Mouse (Mus musculus) small intestine, adult 2 months (tissue): ENCODE data around the gene Zic2. TPM values are rescaled to one million over a fixed set of nuclear protein-coding genes. Genes with fewer than 3 reads are reported as not detected.

Experiments
- H3K27ac ChIP-seq: fragments of 200-500 bp; 2 replicates; pipeline ENCODE4 v1.5.1; 2012; ENCODE audit warnings: low read depth, low read length, control low read depth, inconsistent platforms; ENCODE audit not compliant: insufficient read depth
- H3K27me3 ChIP-seq: fragments of 200-500 bp; 2 replicates; pipeline ENCODE4 v1.6.1; 2012; ENCODE audit warnings: mild to moderate bottlenecking, moderate library complexity, low read length, inconsistent platforms; ENCODE audit not compliant: control insufficient read depth, insufficient read depth
- H3K36me3 ChIP-seq: fragments of 200-500 bp; 2 replicates; pipeline ENCODE4 v1.6.1; 2012; ENCODE audit warnings: mild to moderate bottlenecking, low read length, control low read depth, inconsistent platforms; ENCODE audit not compliant: control insufficient read depth, insufficient read depth
- H3K4me1 ChIP-seq: fragments of 200-500 bp; 2 replicates; pipeline ENCODE4 v1.6.1; 2012; ENCODE audit warnings: low read length, inconsistent platforms, mixed read lengths; ENCODE audit not compliant: control insufficient read depth, insufficient read depth, insufficient read length
- H3K4me3 ChIP-seq: fragments of 200-500 bp; 2 replicates; pipeline ENCODE4 v1.5.1; 2012; ENCODE audit warnings: low read depth, mild to moderate bottlenecking, control low read depth, inconsistent platforms, low read length, moderate library complexity
- CTCF ChIP-seq: fragments of 200-500 bp; IDR thresholded peaks from 2 replicates; pipeline ENCODE4 v1.5.1; 2012; ENCODE audit warnings: low read depth, mild to moderate bottlenecking, control low read depth, inconsistent platforms, low read length, moderate library complexity, mixed read lengths; ENCODE audit not compliant: insufficient replicate concordance, insufficient read length; ENCODE audit errors: extremely low read depth
- POLR2A ChIP-seq: fragments of 200-500 bp; IDR thresholded peaks from 2 replicates; pipeline ENCODE4 v1.6.1; 2012; ENCODE audit warnings: low read depth, mild to moderate bottlenecking, control low read depth, inconsistent platforms, low read length, moderate library complexity
- WGBS: fragments of 180-500 bp; shearing (Covaris S2); methylation state at CpG from one replicate; pipeline ENCODE4 v1.1.7; 2018; 5-methylcytosine and 5-hydroxymethylcytosine counted together
- polyA plus RNA-seq: library from polyadenylated mRNA; depleted of rRNA; stranded (reverse); fragments of >200 nt; gene quantifications from 2 replicates; pipeline ENCODE4 v1.2.3, GENCODE M21; 2012

The Zic2 gene
- polyA plus RNA-seq, 1 experiment: not detected

DNA sequence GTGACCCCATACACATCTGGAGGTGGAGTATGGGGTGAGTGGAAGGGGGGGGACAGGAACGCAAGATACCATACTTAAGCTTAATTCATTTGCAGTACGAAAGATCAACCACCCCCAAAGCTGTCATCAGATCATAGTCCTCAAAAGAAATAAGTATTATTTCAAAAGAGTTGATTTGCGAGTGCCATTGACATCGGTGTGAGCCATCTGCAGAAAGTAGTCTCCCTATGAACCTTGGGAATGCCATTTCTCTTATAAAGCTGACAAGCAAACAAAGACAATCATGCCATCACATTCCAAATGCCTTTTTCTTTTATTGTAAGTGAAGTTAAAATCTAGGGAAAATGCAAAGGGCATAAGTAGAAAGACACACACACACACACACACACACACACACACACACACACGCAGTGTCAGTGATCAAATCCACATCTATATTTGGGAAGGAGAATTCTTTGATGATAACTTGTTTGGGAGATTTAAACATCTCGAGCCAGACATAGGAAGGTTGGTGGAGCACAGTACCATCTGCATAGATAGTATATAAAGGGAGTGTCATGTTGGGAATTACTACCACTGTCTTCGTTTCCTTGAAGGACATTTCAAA, 8.4 kb upstream of the Zic2 start:
- WGBS: 53% methylated on average over 7 of the region's 7 CpGs
- Histone ChIP-seq H3K4me1 (peaks cover 12% of the 10 kb centered on the region), H3K27ac (no peak overlapping the region), H3K36me3 (no peaks in the 10 kb centered on the region), H3K27me3 (peaks cover 82% of the 10 kb centered on the region), H3K4me3 (no peak overlapping the region)
- TF ChIP-seq POLR2A: no peak
- TF ChIP-seq CTCF: no peak

DNA sequence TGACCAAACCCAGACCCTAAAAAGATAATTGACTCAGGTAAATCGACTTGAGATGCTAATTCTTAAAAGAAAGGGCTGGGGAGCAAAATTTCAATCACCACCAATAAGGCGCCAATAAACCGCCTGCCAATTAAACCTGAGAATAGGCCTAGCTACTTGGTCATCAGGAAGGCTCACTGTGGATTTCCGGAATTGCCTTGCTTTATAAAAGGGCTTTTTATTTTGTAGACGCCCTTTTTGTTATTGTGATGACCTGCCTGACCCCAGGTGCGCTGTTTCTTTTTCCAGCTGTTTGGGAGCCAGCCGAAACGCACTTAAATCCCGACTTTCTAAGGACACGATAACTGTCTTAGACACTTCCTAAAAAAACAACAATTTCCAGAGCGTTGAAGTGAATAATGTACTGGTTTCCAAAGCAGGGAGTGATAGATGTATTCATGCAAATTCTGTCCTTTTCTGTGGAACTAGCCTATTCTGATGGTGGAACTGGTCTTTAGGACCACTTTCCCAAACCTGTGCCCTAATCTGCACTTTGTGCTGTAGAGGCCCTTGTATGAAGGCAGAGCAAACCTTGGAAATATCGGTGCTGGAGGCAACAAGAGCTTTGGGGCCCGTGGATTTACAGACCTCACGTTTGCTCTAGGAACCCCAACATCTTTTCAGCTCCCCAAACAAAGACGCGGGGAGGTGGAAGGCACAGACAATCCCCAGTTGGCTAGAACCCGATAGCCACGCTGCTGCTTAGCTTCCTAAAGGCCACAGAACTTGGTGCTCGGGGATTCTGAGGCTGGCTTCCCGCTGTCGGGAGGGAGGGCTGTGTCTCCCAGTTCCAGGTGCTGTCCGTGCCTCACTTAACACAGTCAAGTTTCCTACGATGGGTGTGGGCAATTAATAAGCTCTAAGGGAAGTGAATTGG, 7.1 kb upstream of the Zic2 start:
- peaks cover 81% of the 10 kb centered on the region for H3K27me3 ChIP-seq
- no peaks in the 10 kb centered on the region for H3K36me3 ChIP-seq
- WGBS: 10% methylated on average over 23 of the region's 23 CpGs
- H3K4me1 ChIP-seq: peaks cover 12% of the 10 kb centered on the region
- no peak for TF ChIP-seq POLR2A
- TF ChIP-seq CTCF: no peak
- H3K4me3 ChIP-seq: no peak overlapping the region
- no peak overlapping the region for H3K27ac ChIP-seq

DNA sequence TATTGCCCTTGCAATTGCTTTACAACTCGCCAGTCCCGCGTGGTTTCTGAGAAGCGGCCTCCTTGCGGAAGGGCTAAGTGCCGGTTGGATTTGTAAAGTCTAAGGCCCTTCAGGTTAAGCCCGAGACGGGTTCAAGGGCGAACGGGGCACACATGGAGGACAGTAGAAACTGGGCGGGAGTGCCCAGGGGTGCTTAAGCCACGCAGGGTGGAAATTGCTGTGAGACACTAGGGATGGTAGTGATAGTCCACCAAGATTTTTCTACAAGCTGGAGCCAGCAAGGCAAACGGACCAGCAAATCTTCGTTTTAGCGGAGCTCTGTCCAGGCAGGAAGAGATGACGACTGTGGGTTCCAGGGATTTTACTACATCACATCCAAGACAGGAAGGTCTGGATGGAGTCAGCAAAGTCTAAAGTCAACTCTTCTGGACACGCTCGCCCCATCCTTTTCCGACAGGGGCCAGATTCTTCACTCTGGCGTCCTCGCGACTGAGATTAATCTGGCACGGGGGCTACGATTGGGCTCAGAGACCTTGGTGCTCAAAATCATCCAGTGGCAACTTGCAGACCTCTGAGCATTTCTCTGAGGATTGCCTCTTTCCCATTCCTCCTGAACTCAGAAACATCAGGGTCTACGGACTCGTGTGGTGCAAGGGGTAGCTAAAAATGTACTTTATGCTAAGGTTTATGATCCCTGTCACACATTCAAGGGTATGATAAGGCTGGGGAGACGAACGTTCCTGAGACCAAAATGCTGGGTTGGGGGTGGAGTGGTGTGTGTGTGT, 6.1 kb upstream of the Zic2 start:
- Histone ChIP-seq H3K4me3 (no peak overlapping the region), H3K27ac (no peak overlapping the region), H3K4me1 (peaks cover 10% of the 10 kb centered on the region), H3K27me3 (peaks cover 81% of the 10 kb centered on the region), H3K36me3 (no peaks in the 10 kb centered on the region)
- WGBS: 6% methylated on average over 28 of the region's 28 CpGs
- no peak for TF ChIP-seq CTCF
- no peak for TF ChIP-seq POLR2A

DNA sequence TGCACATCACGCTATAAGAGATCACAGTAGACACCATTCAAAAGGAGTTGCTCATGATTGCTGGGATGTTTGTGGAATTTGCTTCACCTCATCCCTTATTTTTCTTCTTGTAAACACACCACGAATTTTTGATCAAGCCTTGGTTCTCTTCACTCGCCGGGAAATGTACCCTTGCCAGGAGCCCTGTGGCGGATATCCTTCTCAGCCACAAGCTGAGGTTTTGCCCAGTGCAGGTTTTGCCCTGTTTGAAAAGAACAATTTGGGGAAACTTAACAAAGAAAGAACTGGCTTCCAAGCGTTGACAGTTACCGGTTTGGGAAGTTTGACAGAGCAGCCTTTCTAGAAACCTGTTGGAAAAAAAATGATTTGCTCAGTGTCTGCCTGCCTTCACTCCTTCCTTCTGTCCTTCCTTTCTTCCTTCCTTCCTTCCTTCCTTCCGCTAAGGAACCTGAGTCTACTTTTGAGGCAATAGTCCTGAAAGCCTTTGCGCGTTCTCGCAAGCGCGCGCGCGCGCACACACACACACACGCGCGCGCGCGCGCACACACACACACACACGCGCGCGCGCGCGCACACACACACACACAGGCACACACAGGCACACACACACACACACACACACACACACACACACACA, 3.7 kb upstream of the Zic2 start:
- no peak for TF ChIP-seq CTCF
- no peak for TF ChIP-seq POLR2A
- Histone ChIP-seq H3K4me1 (peaks cover 9% of the 10 kb centered on the region), H3K36me3 (no peaks in the 10 kb centered on the region), H3K4me3 (no peak overlapping the region), H3K27me3 (peaks cover 84% of the 10 kb centered on the region), H3K27ac (no peak overlapping the region)
- WGBS: 11% methylated on average over 31 of the region's 31 CpGs

DNA sequence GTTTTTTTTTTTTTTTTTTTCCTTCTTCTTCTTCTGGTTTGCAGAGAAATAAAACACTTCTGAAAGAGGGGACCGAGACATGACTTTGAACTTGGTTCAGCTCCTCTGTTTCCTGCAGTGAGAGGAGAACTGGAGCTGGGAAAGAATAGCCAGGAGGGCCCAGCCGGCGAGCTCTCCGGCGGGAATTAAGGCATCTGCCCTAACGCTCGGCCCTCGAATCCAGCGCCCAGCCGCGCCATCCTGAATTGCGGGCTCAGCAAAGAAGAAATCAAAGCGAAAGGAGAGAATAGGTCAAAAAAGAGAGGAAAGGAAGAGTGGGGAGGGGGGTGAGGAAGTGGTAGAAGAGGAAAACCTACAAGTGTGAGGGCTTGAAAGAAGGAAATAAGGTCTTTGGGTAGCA, 3.1 kb upstream of the Zic2 start:
- Histone ChIP-seq H3K36me3 (no peaks in the 10 kb centered on the region), H3K4me3 (no peak overlapping the region), H3K4me1 (peaks cover 9% of the 10 kb centered on the region), H3K27ac (no peak overlapping the region), H3K27me3 (peaks cover 84% of the 10 kb centered on the region)
- WGBS: 2% methylated on average over 13 of the region's 13 CpGs
- TF ChIP-seq POLR2A: no peak
- no peak for TF ChIP-seq CTCF

DNA sequence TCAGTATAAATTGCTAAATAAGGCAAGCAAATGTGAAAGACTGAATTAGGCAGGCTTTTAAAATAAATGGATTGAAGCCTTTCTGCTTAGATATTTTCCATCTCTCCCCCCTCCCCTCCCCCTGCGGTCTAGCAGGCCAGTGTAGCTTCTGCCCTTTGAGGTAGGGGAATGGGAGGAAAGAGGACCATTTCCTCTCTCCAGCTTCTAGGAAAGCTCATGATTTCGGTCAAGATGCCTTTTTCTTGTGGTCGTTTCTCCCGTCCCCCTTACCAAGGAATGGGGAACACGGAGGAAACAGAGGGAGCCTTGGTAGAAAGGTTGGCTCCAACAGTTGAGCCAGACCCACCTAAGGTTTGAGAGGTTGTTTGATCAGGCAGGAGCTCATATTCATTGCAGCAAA, 2.6 kb upstream of the Zic2 start:
- Histone ChIP-seq H3K4me1 (peaks cover 9% of the 10 kb centered on the region), H3K36me3 (no peaks in the 10 kb centered on the region), H3K4me3 (no peak overlapping the region), H3K27ac (no peak overlapping the region), H3K27me3 (peaks cover 86% of the 10 kb centered on the region)
- TF ChIP-seq CTCF (no peak), POLR2A (no peak)
- 4% methylated on average over 5 of the region's 5 CpGs for WGBS
